Mouse (Mus musculus): ENCODE results near the gene Slc2a1.

The Slc2a1 gene

DNA sequence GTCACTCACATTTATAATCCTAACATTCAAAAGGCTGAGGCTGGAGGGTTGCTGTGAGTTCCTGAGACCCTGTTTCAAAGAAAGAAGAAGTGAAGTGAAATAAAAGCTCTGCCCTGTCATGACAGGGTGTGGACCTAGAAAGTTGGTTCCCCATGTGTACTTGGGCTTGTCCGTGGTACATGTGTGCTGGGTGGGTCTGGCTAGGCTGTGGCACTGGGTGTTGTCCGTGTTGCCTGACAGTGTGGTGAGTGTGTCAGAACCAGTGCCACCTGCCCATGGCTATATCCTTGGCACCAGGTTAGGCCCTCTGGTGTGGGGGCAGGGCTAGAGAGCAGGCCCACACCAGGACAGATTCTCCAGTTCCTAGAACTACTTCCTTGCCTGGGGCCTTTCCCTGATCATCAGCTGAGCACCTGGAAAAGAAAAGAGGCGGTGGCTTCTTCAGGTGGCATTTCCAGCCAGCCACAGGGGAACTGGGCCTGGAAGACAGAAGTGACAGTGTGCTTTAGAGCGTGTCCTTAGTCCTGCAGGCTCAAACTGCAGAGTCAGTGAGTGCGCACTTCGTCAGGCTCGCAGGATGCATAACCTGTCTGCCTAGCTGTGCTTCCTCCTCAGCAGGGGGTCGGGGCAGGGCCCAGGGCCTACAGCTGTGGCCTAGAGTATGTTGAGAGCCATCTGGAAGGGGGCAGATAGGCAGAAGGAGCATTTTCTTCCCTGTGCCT is 22.8 kb downstream of the Slc2a1 start:
- DNase-seq = no peak

GRCm38 (mm10) chr4:119133306-119133705 is 24.8 kb downstream of the Slc2a1 start:
- DNase-seq = no peak

- no peak for DNase-seq
These were observed 25.3 kb downstream of the Slc2a1 start for GRCm38 (mm10) chr4:119133860-119134259.

- DNase-seq = no peak
These were observed 28.8 kb downstream of the Slc2a1 start for GRCm38 (mm10) chr4:119137313-119137712.

GRCm38 (mm10) chr4:119138171-119138570 is 29.7 kb downstream of the Slc2a1 start:
- DNase-seq = peak; percentile 87 to 88

DNA sequence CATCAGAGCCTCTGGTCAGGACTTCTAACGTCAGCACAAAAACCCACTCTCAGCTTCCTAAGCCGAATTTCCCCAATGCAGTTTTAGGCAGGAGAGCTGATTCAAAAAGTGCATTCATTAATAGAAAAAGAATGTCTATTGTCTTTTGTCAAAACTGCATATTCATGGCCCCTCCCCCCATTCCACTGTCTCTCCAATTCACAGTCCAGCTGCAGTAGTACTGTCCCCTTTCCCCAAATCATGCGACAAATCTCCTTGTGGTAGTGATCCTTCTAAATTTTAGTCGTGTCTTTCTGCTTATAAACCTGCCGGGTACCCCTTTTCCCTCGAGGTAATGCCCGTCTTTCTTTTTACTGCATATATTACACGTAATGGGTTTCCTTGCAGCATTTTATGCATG is 30.3 kb downstream of the Slc2a1 start:
- DNase-seq = no peak

DNA sequence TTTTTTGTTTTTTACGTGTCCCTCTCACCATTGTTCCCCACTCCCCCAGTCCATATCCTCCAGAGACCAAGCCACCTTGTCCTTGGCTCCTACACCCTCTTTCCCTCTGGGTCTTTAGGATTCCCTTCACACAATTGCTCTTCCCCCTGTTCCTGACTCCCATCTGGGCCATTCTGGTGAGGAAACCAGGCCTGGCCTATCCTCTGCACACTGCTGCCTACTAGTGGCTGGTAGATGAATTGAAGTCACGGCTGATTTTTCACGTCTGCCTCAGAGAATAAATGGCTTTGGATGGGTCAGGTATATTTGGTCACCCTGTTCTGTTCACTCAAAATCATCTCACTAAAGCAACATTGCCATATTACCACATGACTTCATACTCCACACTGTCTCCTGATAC is 31.6 kb downstream of the Slc2a1 start:
- peak; percentile 45 to 46 for DNase-seq

- no peak for DNase-seq
These were observed 32.7 kb downstream of the Slc2a1 start for GRCm38 (mm10) chr4:119141191-119141590.

DNA sequence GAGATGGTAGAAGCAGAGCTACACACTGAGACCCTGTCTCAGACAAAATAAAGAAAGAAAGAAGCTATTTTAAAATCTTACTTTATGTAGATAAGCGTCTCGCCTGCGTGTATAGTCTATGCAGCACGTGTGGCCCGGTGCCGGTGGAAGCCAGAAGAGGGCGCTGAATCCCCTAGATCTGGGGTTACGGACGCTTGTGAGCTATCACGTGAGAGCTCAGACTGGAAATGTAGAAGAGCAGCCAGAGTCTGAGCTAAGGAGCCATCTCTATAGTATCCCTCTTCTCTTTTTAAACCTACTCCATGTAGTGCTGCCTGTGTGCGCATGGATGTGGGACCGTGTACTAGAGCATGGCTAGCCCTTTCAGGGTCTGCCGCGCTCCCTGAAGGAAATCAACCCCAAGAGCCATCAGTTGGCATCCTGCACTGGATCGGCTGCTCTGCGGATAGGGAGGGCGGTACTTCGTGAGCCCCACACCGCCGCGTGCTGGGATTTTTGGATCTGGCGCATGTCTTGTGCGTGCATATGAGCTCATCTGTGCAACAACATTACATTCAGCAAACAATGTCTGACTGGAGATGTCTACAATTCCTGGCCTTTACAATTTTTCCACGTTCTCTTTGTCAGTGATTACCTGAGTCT is 33.8 kb downstream of the Slc2a1 start:
- peak; percentile 71 to 82 for DNase-seq

GRCm38 (mm10) chr4:119146816-119147215 is 38.3 kb downstream of the Slc2a1 start:
- DNase-seq = no peak

GRCm38 (mm10) chr4:119147347-119147746 is 38.8 kb downstream of the Slc2a1 start:
- DNase-seq = no peak

DNA sequence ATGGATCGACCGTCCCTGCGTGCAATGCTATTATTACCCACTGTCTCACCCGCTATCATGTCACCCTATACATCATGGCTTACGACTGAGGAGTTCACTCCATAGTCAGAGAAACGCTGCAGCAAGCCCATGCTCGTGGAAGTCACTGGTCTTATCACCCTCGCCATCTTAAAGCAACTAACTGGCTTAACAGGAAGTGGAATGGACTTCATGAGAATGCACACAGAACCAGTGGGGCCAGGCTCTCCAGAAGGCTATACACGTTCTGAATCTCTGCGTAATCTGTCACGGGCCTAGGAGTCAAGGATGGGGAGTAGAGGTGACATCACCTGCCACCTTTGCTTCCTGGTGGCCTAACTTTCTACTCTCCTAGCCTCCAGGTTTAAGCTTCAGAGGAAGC is 40.2 kb downstream of the Slc2a1 start:
- no peak for DNase-seq

DNA sequence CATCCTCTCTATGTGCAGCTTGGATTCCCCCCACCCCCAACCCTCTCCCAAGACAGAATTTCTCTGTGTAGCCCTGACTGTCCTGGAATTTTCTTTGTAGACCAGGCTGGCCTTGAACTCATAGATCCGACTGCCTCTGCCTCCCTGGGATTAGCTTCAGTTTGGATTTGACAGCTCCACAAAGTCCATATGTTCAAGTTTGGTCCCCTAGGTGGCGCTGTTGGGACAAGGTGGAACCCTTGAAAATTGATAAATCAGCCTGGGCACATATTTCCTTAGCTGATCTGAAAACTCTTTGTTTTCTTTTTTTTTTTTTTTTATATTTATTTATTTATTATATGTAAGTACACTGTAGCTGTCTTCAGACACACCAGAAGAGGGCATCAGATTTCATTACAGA is 48.7 kb downstream of the Slc2a1 start:
- DNase-seq = peak; percentile 68 to 82

GRCm38 (mm10) chr4:119157891-119158290 is 49.4 kb downstream of the Slc2a1 start:
- no peak for DNase-seq

DNA sequence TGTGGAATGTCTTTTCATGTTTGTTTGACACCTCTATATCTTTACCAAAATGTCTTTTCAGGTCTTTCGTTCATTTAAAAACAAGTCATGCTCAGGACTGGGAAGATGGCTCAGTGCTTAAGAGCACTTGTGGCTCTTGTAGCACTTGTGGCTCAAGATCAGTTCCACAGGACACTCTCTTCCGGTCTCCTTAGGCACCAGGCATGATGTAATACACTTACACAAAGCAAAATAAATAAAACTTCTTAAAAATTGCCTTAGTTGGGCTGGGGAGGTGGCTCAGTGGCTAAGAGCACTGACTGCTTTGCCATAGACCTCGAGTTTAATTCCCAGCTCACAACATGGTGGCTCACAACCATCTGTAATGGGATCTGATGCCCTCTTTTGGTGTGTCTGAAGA is 52.8 kb downstream of the Slc2a1 start:
- DNase-seq = no peak

GRCm38 (mm10) chr4:119162990-119163389 is 54.5 kb downstream of the Slc2a1 start:
- no peak for DNase-seq

DNA sequence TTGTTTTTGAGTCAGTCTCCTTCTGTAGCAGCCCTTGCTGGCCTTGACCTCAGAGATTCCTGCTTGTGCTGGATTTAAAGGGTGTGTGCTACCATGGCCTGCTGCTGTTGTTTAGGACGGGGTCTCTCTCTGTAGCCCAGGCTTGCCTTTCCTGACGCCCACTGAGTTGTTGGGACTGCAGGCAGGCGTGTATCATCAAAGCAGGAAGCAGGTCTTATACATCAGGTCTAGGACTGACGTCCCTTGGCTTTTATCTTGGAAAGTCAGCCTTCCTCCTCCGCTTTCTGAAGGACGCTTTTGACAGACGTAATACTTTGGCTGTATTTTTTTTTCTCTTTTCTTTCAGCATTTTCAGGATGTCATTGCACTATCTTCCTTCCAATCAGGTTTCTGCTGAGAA is 57.4 kb downstream of the Slc2a1 start:
- DNase-seq = no peak

GRCm38 (mm10) chr4:119167068-119167467 is 58.6 kb downstream of the Slc2a1 start:
- DNase-seq = no peak

- DNase-seq = peak; percentile 91 to 95
These were observed 59.2 kb downstream of the Slc2a1 start for GRCm38 (mm10) chr4:119167663-119168062.

GRCm38 (mm10) chr4:119172919-119173650 is 64.6 kb downstream of the Slc2a1 start:
- DNase-seq = no peak

DNA sequence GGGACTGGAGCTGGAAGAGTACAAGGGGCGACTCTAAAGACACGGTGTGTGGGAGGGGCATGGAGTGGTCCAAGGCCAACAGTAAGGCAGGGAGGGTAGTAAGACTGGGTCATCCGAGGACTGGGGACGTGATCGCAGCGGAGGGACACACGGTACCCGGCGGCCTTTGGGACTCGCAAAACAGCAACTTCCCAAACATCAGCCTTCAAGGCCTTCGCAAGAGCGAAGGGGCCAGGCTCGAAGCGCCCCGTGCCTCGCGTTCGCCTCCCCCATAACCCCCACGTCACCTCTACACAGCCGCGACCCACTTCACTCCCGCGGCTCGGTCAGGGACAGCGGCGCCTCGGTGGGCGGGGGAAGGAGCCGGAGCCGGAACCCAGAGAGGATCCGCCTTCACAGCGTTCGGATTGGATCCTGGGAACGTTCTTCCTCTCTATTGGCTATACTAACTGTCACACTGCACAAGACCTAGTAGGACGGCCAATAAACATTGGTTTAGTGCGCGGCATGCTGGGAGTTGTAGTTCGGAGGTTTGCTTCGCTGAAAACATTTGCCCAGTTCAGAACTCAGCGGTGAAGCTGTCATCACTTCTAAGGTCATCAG is 65.4 kb downstream of the Slc2a1 start, which contains the start of gene Zfp691:
Gene Zfp691 (minus strand): TSS at position 345 of the 603 bp plus-strand sequence.
- DNase-seq = peak; percentile 94 to 96

- no peak for DNase-seq
These were observed 69.2 kb downstream of the Slc2a1 start for GRCm38 (mm10) chr4:119177702-119178101.

DNA sequence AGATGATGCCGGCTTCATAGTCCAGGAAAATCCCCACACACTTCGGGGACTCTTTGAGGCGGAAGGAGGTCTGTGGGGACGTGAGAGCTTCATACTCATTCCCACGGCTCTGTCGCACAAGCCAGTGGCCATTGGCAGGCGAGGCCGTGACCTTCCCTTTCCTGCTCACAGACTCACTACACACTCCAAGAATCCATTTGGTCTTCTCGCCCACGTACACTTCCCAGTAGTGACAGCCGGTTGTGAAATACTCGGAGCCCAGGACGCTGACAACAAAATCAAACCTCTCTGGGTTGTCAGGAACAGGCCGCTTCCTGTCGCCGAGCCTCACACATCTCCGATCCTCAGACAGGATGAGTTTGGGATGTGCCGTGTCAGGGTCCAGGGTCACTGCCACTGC is 69.8 kb downstream of the Slc2a1 start:
- DNase-seq = no peak

Data from cerebellum, postnatal 14 days (tissue).